Mouse (Mus musculus) WW6 (cell line): Measurements from ENCODE around the gene 1700008O03Rik.

ENCODE experiments used
- DNase-seq: peaks from one replicate; pipeline ENCODE4 v3.0.0-alpha.2; 2013; ENCODE audit warnings: low read depth, low spot score

Gene 1700008O03Rik

DNA sequence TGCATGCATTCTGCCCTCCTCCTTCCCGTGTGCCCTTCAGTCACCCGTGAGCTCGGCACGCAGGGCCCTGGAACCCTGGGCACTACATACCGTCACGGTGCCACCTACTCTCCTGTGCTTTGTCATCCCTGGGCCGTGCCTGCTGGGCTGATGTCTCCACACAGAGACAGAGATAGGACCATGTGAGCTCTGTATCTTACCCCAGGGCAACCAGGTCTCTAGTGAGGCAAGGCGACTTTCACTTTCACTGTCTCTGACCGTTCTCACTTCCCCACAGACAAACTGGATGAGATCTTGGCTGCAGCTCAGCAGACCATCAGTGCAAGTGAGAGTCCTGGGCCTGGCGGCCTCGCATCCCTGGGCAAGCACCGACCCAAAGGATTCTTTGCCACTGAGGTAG lies 41.0 kb downstream of the 1700008O03Rik start:
- DNase-seq = no peak

DNA sequence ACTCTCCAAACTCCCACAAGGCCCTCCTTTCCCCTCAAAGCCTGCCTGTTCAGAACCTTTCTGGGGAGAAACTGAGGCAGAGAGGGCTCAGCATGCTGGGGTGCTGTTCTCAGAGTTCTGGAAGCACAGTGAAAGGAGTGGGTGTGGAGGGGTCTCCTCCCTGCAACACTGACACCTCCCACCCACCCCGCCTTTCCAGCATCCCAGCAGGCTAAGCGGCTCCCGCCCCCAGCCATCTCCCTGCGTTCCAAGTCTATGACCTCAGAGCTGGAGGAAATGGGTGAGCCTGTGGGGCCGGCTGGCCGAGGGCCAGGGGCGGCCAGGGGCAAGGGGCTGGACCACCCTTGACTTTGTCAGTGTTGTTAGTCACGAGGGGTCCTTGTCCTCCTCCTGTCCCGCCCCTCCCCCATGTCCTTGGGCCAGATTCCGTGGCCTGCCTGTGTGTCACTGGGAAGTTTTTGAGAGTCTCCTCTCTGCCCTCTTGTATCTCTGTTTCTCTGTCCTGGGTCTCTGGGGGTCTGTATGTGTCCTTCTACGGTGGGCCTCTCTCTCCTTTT lies 42.1 kb downstream of the 1700008O03Rik start:
- no peak for DNase-seq

DNA sequence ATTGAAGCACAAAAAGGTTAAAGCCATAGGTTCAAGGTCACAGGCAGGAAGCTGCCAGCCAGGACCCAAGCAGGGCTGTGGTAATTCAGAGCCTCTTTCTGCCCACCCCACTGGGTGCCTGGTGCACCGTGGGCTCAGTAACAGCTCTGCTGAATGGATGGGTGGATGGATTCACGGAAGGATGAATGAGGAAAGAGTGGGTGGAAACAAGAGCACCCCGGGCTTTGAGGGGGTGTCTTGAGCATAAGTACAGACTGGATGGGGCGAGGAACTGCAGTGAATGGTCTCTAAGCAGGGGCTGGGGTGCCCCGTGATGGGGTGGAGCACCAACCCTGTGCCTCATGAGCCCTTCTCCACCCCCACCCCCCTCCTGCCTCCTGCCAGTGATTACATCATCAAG lies 43.9 kb downstream of the 1700008O03Rik start:
- no peak for DNase-seq

GRCm38 (mm10) chr7:44341119-44341518 lies 44.5 kb downstream of the 1700008O03Rik start:
- no peak for DNase-seq

DNA sequence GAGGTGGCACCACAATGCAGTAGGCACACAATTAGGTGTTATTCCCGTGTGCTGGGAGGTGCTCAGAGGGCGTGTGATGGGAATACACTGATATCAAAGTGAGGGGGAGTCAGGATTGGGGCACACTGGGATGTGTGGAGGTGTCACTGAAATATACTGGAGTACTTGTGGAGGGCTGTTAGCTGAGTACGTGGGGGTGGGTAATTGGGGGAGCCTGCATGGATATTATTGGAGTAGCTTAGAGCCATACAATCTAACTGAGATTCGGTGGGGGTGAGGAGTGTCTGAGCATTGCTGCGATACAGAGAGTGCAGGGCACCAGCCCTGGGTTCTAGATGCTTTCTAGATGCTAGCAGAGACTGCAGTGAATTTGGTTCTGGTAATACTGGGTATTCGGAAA lies 45.4 kb downstream of the 1700008O03Rik start:
- no peak for DNase-seq

DNA sequence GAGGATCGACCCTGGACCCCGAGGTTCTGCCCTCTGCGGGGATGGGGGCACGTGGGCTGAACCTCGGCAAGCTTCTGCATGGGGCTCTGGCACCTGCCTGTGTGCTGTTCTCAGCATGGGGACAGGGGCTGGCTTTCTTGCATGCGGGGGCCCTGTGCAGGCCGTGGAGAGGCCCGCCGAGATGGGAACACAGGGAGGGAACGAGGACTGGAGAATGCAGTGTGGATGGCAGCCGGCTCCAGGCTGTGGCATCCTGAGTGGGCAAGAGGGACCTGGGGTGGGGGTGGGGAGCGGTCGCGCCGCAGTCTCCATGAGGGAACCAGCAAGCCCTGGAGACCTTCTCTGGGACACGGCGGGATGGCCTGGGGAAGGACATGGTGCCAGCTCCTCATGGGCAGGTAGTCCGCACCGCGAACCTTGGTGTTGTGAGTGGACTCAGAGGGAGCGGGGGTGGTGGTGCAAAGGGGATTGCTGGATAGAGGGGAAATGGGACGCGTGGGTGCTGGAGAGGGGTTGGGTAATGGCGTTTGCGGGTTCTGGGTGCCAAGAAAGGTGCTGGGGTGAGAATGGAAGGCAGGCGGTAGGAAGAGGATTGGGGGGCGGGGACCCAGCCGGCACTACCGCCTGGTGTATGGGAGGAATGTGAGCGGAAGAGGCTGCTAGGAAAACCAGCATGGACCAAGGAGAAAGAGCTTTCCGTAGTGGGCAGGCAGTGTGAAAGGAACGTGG lies 48.3 kb downstream of the 1700008O03Rik start:
- no peak for DNase-seq

GRCm38 (mm10) chr7:44336046-44337021 lies 49.3 kb downstream of the 1700008O03Rik start:
- DNase-seq = no peak

- DNase-seq = no peak
These were observed 50.4 kb downstream of the 1700008O03Rik start for GRCm38 (mm10) chr7:44335031-44335878.

DNA sequence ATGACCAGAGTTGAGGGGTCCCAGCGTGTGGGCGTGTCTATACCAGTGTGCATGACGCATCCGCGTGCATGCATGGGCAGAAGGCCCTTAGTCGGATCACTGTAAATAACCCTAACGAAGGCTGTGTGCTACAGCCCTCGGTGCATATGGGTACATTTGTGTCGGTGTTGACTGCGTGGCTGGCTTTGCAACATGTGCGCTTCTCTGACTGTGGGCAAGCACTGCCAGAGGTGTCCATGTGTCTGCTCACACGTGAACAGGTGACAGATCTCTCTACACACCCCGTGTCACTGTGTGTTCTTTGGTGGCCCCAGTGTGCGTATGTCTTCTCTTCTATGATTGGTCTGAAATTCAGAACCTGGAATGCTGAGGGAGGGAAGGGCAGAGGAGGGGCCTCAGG lies 51.5 kb downstream of the 1700008O03Rik start:
- DNase-seq = no peak

- DNase-seq = no peak
These were observed 53.3 kb downstream of the 1700008O03Rik start for GRCm38 (mm10) chr7:44332336-44332735.

DNA sequence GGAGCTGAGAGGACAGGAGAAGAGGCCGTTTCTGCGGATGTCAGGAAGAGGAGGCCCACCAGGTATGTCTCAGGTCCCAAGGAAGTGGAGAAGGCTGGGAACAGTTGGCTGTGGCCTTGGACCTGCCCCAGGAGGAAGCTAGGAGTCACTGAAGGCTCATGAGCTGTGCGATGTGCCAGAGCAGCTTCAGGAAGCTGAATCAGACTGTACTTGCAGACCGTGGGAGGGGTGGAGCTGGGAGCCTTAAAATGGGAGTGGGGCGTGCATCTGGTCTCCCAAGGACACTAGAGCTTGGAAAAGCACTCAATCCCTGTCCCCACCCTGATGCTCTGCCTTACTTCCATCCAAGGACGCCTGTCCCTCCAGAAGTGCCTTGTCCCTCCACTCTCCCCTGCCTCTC lies 59.0 kb downstream of the 1700008O03Rik start:
- no peak for DNase-seq

DNA sequence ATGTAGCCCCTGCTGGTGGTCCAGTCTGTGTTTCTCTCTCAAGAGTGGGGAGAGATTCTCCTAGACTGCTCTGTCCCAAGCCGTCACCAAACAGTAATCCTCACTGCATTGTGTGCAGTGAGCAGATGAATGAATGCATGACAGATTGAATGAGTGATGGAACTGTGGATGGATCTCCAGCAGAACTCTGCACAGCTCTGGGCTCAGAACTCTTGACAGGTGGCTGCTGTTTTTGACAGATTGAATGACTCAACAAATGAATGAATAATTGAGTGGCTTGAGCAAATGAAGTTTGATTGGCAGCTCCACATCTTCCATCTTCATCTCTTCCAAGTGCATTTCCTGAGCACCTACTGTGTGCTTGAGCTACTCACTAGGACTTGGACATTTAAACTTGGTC lies 63.3 kb downstream of the 1700008O03Rik start:
- DNase-seq = no peak

DNA sequence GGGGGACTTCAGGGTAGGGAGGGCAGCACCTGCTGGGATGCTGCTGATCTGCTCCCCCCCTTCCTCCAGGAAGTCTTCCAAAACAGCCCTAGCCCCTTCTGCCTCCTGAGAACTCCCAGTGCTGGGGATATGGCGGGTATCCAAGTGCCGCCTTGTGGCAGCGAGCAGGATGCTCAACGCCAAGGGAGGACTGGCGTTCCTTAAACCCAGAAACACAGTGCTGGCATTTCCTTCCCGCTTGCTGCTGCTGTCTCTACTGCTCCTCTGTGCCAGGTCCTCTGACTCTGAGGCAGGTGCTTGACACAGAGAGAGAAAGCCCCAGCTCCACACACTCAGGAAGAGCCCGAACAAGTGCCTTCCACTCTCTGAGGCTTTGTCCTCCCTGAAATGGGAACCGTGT lies 64.7 kb downstream of the 1700008O03Rik start:
- no peak for DNase-seq

DNA sequence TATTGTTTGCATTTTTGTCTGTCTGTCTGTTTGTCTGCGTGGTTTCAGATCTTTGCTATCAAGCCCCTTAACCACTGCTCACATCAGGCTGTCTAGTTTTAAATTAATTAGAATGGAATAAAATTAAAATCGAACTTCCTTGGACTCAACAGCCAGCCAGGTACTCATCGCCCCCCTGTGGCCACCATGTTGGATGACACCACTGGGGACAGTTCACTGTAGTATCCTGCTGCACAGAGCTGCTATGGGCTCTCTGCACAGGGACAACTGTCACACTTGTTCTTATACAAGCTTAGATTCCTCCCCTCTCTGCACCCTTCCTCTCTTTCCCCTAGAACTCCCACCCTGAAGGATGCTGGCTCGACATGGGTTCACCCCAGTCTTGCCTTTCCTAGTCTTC lies 67.7 kb downstream of the 1700008O03Rik start:
- DNase-seq = no peak

- no peak for DNase-seq
These were observed 73.1 kb downstream of the 1700008O03Rik start for GRCm38 (mm10) chr7:44312484-44312883.

DNA sequence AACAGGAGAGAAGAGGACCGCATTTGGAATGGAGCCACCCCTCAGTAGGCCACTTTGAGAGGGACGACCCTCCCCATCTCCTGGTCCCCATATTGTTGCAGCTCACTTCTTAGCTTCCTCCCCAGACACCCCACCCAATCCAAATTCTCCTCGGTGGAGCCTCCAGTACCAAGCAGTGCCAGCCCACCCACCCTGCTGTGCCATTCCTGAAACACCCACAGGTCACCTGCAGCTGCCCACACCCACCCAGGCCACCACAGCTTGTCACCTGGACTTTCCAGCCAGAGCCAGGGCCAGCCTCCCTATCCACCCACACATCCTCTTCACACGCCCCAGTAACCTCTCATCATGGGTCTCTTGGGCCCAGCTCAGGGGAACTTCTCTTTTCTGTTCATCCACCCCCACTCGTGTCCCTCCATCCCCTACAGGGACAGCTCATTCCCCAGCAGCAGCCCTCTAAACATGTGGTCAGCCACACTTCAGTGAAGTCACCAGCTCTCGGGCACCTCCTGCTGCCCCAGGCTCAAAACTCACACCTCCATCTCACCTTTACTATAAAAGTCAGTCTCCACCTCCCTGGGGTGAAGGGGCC lies 73.8 kb downstream of the 1700008O03Rik start:
- no peak for DNase-seq

DNA sequence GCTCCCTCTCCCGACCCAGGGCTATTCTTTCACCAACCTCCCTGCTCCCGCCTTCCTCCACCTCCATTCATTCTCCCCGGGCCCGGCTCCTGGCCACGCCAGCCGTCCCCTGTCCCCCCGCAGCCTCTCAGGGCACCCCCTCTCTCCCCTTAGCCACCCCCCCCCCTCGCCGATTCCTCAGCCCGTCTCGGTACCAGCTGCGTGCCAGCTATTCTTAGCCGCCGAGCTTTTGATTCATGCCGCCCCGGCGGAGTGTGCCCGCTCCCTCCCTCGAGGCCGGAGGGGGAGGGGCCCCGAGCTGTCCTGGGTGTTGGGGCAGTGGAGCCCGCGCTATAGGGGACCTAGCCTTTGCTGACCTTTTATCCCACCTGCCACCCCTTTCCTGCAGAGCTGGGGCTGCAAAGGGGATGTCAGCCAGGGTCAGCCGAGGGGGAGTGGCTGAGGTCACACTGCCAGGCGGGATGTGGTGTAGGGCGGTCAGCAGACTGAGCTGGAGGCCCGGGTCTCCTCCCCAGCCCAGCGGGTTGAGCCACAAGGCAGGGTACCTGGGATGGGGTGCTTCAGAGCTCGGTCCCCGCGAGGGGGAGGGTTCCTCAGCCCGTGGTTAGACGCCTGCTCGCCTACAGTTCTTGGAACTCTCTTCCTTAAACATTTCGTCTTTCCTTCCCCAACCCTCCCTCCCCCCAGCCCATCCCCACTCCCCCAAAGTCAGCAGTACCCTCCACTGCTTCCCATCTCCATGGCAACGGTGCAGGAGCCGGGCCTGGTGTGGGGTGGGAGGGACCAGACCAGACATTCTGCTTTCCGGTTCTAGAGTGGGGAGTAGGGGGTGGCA lies 74.5 kb downstream of the 1700008O03Rik start:
- DNase-seq = no peak

DNA sequence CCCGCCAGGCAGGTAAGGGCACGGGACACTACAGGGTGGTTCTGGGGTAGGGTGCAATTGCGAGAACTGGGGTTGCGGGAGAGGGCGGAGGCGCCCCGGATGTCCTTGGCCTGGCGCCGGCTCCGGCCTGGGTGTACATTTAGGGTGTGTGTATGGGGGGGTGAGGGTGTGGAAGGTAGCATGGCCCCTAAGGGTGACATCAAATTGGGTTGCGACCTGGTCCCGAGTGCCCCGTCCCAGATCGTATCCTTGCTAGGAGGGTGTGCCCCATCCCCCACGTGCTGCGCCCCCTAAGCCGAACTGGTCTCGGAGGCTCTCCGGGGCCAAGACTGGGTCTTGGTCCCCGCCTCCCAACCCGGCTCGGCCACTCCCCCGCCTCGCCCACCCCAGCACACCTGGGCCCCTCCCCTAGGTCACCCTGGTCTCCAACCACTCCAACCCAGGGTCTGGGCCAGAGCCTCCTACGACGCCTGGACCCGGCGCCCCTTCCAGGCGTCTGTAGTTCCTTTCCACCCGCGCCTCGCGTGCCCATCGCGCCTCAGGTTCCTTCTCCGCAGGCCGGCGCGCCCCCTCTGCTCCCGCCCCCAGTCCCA lies 75.2 kb downstream of the 1700008O03Rik start:
- DNase-seq = no peak
